Mouse (Mus musculus): ENCODE data around the gene Rb1. TPM values are rescaled to one million over a fixed set of nuclear protein-coding genes. Genes with fewer than 3 reads are reported as not detected.

Rb1 gene
- total and polyA plus RNA-seq, 3 experiments: 6.3 to 13.2 TPM; not detected in 1

- no peak overlapping the region for H3K27ac ChIP-seq (ENCODE audit: control insufficient read depth, low read depth, low read length)
- H3K27me3 ChIP-seq (ENCODE audit: control insufficient read depth in 1 of 2, insufficient read depth in 2 of 2, low read length in 2 of 2): no peaks in the 10 kb centered on the region
- H3K79me2 ChIP-seq (ENCODE audit: control insufficient read depth, insufficient read depth, low read length, poor library complexity): no peaks in the 10 kb centered on the region
- peaks cover 0 to 2% of the 10 kb centered on the region in 2 experiments; a peak in 1 of 4 replicates for H3K36me3 ChIP-seq (ENCODE audit: control insufficient read depth in 1 of 2, insufficient read depth in 2 of 2, low read length in 2 of 2)
- no peaks in the 10 kb centered on the region for H3K9me3 ChIP-seq (replicated peaks; ENCODE audit: insufficient read depth, low read length)
- no peak overlapping the region for H3K4me3 ChIP-seq (ENCODE audit: control insufficient read depth in 1 of 2, insufficient read depth in 1 of 2, low read depth in 2 of 2, low read length in 2 of 2)
- TF ChIP-seq ZNF384 (IDR thresholded peaks at IDR 0.05; ENCODE audit: low read depth, low read length) (no peak), BHLHE40 (IDR thresholded peaks at IDR 0.05; ENCODE audit: borderline replicate concordance, low read depth, low read length) (no peak), RAD21 (IDR thresholded peaks at IDR 0.05; ENCODE audit: low read depth, low read length) (peak; percentile 3; the same call in 1 of the 2 replicates), CHD1 (IDR thresholded peaks at IDR 0.05; ENCODE audit: low read depth, low read length) (no peak), SMC3 (IDR thresholded peaks at IDR 0.05; ENCODE audit: low read depth, low read length) (peak; percentile 25; the same call in 1 of the 2 replicates), CTCF (IDR thresholded peaks at IDR 0.05 in 2 of 3, conservative IDR thresholded peaks at IDR 0.05 in 1 of 3; ENCODE audit: control insufficient read depth in 1 of 3, insufficient read depth in 1 of 3, low read depth in 2 of 3, low read length in 3 of 3, poor library complexity in 1 of 3, severe bottlenecking in 1 of 3) (peak in 2 of 3 experiments; percentile 7 to 13; a peak in 1 of 6 replicates)
- DNase-seq (ENCODE audit: low read depth, low spot score): no peak
- H3K9ac ChIP-seq (ENCODE audit: control insufficient read depth, low read depth, low read length, poor library complexity, severe bottlenecking): no peak overlapping the region
- no peaks in the 10 kb centered on the region for H3K4me1 ChIP-seq (ENCODE audit: control insufficient read depth in 1 of 2, insufficient read depth in 2 of 2, low read length in 2 of 2)
Observed at GRCm38 (mm10) chr14:73280996-73281395, 44.6 kb downstream of the Rb1 start.

GRCm38 (mm10) chr14:73279096-73279495 lies 46.5 kb downstream of the Rb1 start:
- Histone ChIP-seq H3K27ac (ENCODE audit: control insufficient read depth, low read depth, low read length) (no peak overlapping the region), H3K79me2 (ENCODE audit: control insufficient read depth, insufficient read depth, low read length, poor library complexity) (no peaks in the 10 kb centered on the region), H3K4me1 (ENCODE audit: control insufficient read depth in 1 of 2, insufficient read depth in 2 of 2, low read length in 2 of 2) (no peaks in the 10 kb centered on the region), H3K27me3 (ENCODE audit: control insufficient read depth in 1 of 2, insufficient read depth in 2 of 2, low read length in 2 of 2) (no peaks in the 10 kb centered on the region), H3K4me3 (ENCODE audit: control insufficient read depth in 1 of 2, insufficient read depth in 1 of 2, low read depth in 2 of 2, low read length in 2 of 2) (no peak overlapping the region), H3K36me3 (ENCODE audit: control insufficient read depth in 1 of 2, insufficient read depth in 2 of 2, low read length in 2 of 2) (peaks cover 0 to 2% of the 10 kb centered on the region in 2 experiments; a peak in 1 of 4 replicates), H3K9me3 (replicated peaks; ENCODE audit: insufficient read depth, low read length) (no peaks in the 10 kb centered on the region), H3K9ac (ENCODE audit: control insufficient read depth, low read depth, low read length, poor library complexity, severe bottlenecking) (no peak overlapping the region)
- TF ChIP-seq CHD2 (IDR thresholded peaks at IDR 0.05; ENCODE audit: low read length): no peak
- TF ChIP-seq KAT2A (conservative IDR thresholded peaks at IDR 0.05; ENCODE audit: low read depth, low read length): no peak
- no peak for TF ChIP-seq ETS1 (IDR thresholded peaks at IDR 0.05; ENCODE audit: low read depth, low read length)
- no peak for TF ChIP-seq EP300 (IDR thresholded peaks at IDR 0.05; ENCODE audit: low read depth in 1 of 2, low read length in 2 of 2)
- TF ChIP-seq TBP (IDR thresholded peaks at IDR 0.05; ENCODE audit: low read depth, low read length): no peak
- TF ChIP-seq UBTF (IDR thresholded peaks at IDR 0.05; ENCODE audit: borderline replicate concordance, insufficient read depth, low read depth, low read length): no peak
- TF ChIP-seq USF2 (IDR thresholded peaks at IDR 0.05; ENCODE audit: borderline replicate concordance in 1 of 2, insufficient read depth in 1 of 2, low read depth in 1 of 2, low read length in 2 of 2): no peak
- no peak for TF ChIP-seq SMC3 (IDR thresholded peaks at IDR 0.05; ENCODE audit: low read depth, low read length)
- no peak for TF ChIP-seq TAL1 (IDR thresholded peaks at IDR 0.05; ENCODE audit: low read length)
- no peak for TF ChIP-seq MAFK (IDR thresholded peaks at IDR 0.05; ENCODE audit: borderline replicate concordance, low read depth, low read length)
- no peak for TF ChIP-seq MYB (IDR thresholded peaks at IDR 0.05; ENCODE audit: low read depth, low read length)
- TF ChIP-seq POLR2AphosphoS2 (IDR thresholded peaks at IDR 0.05; ENCODE audit: low read length): no peak
- TF ChIP-seq CTCF (IDR thresholded peaks at IDR 0.05 in 2 of 3, conservative IDR thresholded peaks at IDR 0.05 in 1 of 3; ENCODE audit: control insufficient read depth in 1 of 3, insufficient read depth in 1 of 3, low read depth in 2 of 3, low read length in 3 of 3, poor library complexity in 1 of 3, severe bottlenecking in 1 of 3): no peak
- no peak for TF ChIP-seq POLR2A (IDR thresholded peaks at IDR 0.05; ENCODE audit: control insufficient read depth in 1 of 2, insufficient read depth in 1 of 2, low read depth in 1 of 2, low read length in 2 of 2, poor library complexity in 1 of 2)
- no peak for TF ChIP-seq MEF2A (IDR thresholded peaks at IDR 0.05; ENCODE audit: extremely low read depth, insufficient replicate concordance, low read depth, low read length, poor library complexity, severe bottlenecking)
- DNase-seq (ENCODE audit: low read depth, low spot score): no peak

All from MEL (cell line).